Mouse (Mus musculus) embryonic stem cell, embryonic (primary cell): ENCODE measurements around the gene Tex14.
"Not testable (repeated sequence)": the region's sequence is repeated elsewhere in the genome, so short reads cannot be mapped to it uniquely, and the experiment has no call there.

Experiments used
- CTCF ChIA-PET, 4 experiments: fragments of 300-600 bp in 2 of 4; fragments of 350-600 bp in 2 of 4; sonication (Branson Sonifier 250); formaldehyde crosslinking; loops; one replicate each; lab custom pipeline; 2022; ENCODE audit warnings: inconsistent platforms in 2 of 4; lab: Charles Lee
- POLR2A ChIA-PET, 4 experiments: fragments of 300-600 bp in 2 of 4; fragments of 350-600 bp in 2 of 4; sonication (Branson Sonifier 250); formaldehyde crosslinking; loops; one replicate each; lab custom pipeline; 2022; ENCODE audit warnings: antibody characterized with exemption in 4 of 4, inconsistent platforms in 1 of 4; lab: Charles Lee

The Tex14 gene

GRCm38 (mm10) chr11:87420861-87421260 is 16.0 kb downstream of the Tex14 start:
- CTCF ChIA-PET, result no interaction called here
- POLR2A ChIA-PET, result interaction anchor here in 3 of 4 experiments (0.6 to 4.9 kb wide), 25 partner anchors 9 to 328 kb away, joined by 3 to 167 read pairs (median 5); partner anchors contain the start of genes Tex14 (in 2 of the 3), Prr11 (in 1 of the 3), Rad51c (in 1 of the 3) and Ska2 (in 1 of the 3)

- POLR2A ChIA-PET, result interaction anchor here in 3 of 4 experiments (0.6 to 4.9 kb wide), 33 partner anchors 9 to 521 kb away, joined by 3 to 167 read pairs (median 4); partner anchors contain the start of genes Tex14 (in 3 of the 3), Rad51c (in 2 of the 3), Ppm1e (in 1 of the 3) and Prr11 (in 1 of the 3)
- CTCF ChIA-PET, result no interaction called here
Observed at GRCm38 (mm10) chr11:87421760-87422201, 16.9 kb downstream of the Tex14 start.

GRCm38 (mm10) chr11:87422511-87423340 is 17.9 kb downstream of the Tex14 start:
- POLR2A ChIA-PET, result interaction anchor here (0.5 to 9.9 kb wide), 125 partner anchors 9 to 1582 kb away, joined by 3 to 493 read pairs (median 4); partner anchors contain the start of genes Rad51c (in 4 of the 4), Tex14 (in 4 of the 4), Mtmr4 (in 3 of the 4) and Prr11 (in 3 of the 4)
- CTCF ChIA-PET, result interaction anchor here in 1 of 4 experiments (0.6 kb wide), 2 partner anchors 348 to 1296 kb away, joined by 3 to 4 read pairs; partner anchors contain the start of gene Msi2

- ChIA-PET CTCF (interaction anchor here in 1 of 4 experiments (0.6 kb wide), 2 partner anchors 347 to 1294 kb away, joined by 3 to 4 read pairs; partner anchors contain the start of gene Msi2), POLR2A (interaction anchor here (0.6 to 9.9 kb wide), 126 partner anchors 9 to 1581 kb away, joined by 3 to 493 read pairs (median 4); partner anchors contain the start of genes Rad51c (in 4 of the 4), Tex14 (in 4 of the 4), Mtmr4 (in 3 of the 4) and Prr11 (in 3 of the 4))
Observed at GRCm38 (mm10) chr11:87423551-87424325, 18.9 kb downstream of the Tex14 start.

DNA sequence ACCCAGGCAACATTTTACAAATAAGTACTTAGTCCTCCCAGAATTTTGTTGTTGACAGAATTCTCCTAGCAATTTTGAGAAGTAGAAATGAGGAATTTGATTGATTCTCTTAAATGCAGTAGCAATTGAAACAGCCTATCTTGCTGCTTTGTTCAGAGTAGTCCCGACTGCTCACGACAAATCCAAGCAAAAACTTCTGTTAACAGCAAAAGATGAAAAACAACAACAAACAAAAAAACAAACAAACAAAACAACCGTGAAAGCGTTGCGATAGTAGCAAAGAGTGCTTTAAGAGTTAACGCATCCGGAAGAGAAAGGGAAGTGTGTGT is 21.2 kb downstream of the Tex14 start:
- POLR2A ChIA-PET, result interaction anchor here (0.5 to 9.9 kb wide), 142 partner anchors 8 to 1930 kb away, joined by 3 to 493 read pairs (median 4); partner anchors contain the start of genes Rad51c (in 3 of the 4), Tex14 (in 3 of the 4), Prr11 (in 2 of the 4) and Ska2 (in 2 of the 4)
- CTCF ChIA-PET, result interaction anchor here in 3 of 4 experiments (0.6 kb wide), 3 partner anchors 20 to 235 kb away, joined by 3 to 10 read pairs (median 5); no protein-coding TSS in a partner anchor

DNA sequence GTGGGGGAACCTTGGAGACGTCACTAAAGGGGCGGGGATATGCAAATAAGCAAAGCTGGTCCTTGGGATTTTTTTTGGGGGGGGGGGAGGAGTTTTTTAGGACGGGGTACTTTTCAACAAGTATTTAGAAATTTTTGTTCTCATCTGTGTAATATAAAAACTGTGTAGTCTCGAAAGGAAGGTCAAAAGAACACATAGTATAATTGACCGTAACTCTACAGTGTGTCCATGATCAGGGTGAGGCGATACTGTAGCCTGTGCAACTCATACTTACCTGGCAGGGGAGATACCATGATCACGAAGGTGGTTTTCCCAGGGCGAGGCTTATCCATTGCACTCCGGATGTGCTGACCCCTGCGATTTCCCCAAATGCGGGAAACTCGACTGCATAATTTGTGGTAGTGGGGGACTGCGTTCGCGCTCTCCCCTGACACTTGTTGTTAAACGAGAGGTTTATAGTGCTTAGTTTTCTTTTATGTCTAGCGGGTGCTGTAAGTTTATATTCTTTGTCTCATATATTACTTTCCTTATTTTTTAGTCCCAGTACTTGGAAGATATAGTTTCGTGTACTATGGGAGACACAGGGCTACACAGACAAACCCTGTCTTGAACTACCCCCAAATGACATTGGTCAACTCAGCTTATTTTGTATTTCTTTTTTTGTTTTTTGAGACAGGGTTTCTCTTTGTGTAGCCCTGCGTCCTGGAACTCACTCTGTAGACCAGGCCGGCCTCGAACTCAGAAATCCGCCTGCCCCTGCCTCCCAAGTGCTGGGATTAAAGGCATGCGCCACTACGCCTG is 21.8 kb downstream of the Tex14 start:
- ChIA-PET POLR2A (interaction anchor here (0.5 to 9.9 kb wide), 146 partner anchors 8 to 1931 kb away, joined by 3 to 493 read pairs (median 4); partner anchors contain the start of genes Rad51c (in 3 of the 4), Tex14 (in 3 of the 4), Prr11 (in 2 of the 4) and Ska2 (in 2 of the 4)), CTCF (interaction anchor here in 3 of 4 experiments (0.6 kb wide), 3 partner anchors 20 to 235 kb away, joined by 3 to 10 read pairs (median 5); no protein-coding TSS in a partner anchor)

DNA sequence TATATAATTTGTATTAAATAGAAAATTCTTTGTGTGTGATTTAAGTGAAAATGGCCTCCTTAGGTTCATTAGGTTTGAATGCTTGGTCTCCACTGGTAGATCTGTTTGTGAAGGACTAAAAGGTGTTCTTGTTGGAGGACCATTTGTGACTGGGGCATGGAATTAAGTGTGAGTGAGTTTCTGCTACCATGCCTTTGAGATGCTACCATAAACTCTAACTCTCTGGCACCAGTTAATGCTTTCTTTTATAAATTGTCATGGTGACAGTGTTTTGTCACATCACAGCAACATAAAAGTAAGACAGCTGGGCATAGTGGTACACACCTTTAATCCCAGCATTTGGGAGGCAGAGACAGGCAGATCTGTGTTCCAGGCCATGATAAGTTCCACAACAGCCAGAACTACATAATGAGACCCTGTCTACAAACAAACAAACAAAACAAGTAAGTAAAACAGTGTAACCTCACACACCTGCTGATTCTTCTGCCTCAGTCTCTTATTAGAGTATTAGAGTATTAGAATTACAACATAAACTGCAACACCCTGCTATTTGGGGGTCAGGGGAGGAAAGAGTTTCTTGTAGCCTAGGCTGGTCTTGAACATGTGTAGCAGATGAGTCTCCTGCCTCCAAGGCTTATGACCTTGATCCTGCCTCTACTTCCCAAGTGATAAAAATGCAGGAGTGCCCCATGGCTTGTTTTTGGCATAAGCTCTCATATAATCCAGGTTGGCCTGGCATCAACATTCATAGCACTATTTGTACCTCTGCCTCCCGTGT is 22.6 kb downstream of the Tex14 start:
- ChIA-PET CTCF (interaction anchor here in 2 of 4 experiments (1.7 to 1.8 kb wide), 2 partner anchors 18 to 104 kb away, joined by 4 to 5 read pairs; no protein-coding TSS in a partner anchor), POLR2A (interaction anchor here (0.8 to 9.9 kb wide), 32 partner anchors 7 to 293 kb away, joined by 3 to 493 read pairs (median 12); partner anchors contain the start of genes Rad51c (in 3 of the 4) and Tex14 (in 3 of the 4))

GRCm38 (mm10) chr11:87428051-87428673 is 23.3 kb downstream of the Tex14 start:
- ChIA-PET CTCF (interaction anchor here in 2 of 4 experiments (0.5 to 1.8 kb wide), 3 partner anchors 17 to 103 kb away, joined by 4 to 7 read pairs (median 5); no protein-coding TSS in a partner anchor), POLR2A (interaction anchor here (0.5 to 9.9 kb wide), 34 partner anchors 8 to 1439 kb away, joined by 3 to 493 read pairs (median 6); partner anchors contain the start of genes Rad51c (in 3 of the 4), Tex14 (in 3 of the 4) and Mtmr4 (in 1 of the 4))

GRCm38 (mm10) chr11:87429363-87429762 is 24.5 kb downstream of the Tex14 start:
- ChIA-PET CTCF (interaction anchor here in 3 of 4 experiments (0.6 to 1.8 kb wide), 10 partner anchors 16 to 1031 kb away, joined by 3 to 12 read pairs (median 4); no protein-coding TSS in a partner anchor), POLR2A (interaction anchor here (0.6 to 9.9 kb wide), 21 partner anchors 8 to 1202 kb away, joined by 3 to 493 read pairs (median 12); partner anchors contain the start of genes Rad51c (in 2 of the 4) and Tex14 (in 2 of the 4))

- POLR2A ChIA-PET, result interaction anchor here (0.7 to 9.9 kb wide), 19 partner anchors 8 to 321 kb away, joined by 3 to 493 read pairs (median 12); partner anchors contain the start of genes Rad51c (in 2 of the 4), Tex14 (in 2 of the 4) and Ska2 (in 1 of the 4)
- CTCF ChIA-PET, result interaction anchor here in 1 of 4 experiments (1.5 kb wide), 1 partner anchor 102 kb away, joined by 3 read pairs; no protein-coding TSS in a partner anchor
Observed at GRCm38 (mm10) chr11:87430374-87430773, 25.5 kb downstream of the Tex14 start.

DNA sequence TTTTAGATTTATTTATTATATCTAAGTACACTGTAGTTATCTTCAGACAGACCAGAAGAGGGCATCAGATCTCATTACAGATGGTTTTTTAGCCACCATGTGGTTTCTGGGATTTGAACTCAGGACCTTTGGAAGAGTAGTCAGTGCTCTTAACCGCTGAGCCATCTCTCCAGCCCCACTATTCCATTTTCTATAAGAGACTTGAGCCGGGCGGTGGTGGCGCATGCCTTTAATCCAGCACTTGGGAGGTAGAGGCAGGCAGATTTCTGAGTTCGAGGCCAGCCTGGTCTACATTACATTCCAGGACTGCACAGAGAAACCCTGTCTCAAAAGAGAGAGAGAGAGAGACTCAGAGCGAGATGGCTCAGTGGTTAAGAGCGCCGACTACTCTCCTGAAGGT is 26.9 kb downstream of the Tex14 start:
- CTCF ChIA-PET, result not testable (repeated sequence)
- POLR2A ChIA-PET, result interaction anchor here in 3 of 4 experiments (2.4 to 9.9 kb wide), 6 partner anchors 8 to 25 kb away, joined by 15 to 168 read pairs (median 34); partner anchors contain the start of genes Rad51c (in 1 of the 3) and Tex14 (in 1 of the 3)

GRCm38 (mm10) chr11:87432447-87432846 is 27.6 kb downstream of the Tex14 start:
- CTCF ChIA-PET, result interaction anchor here in 1 of 4 experiments (0.6 kb wide), 1 partner anchor 1103 kb away, joined by 4 read pairs; no protein-coding TSS in a partner anchor
- POLR2A ChIA-PET, result interaction anchor here in 3 of 4 experiments (0.6 to 3.8 kb wide), 12 partner anchors 9 to 416 kb away, joined by 3 to 49 read pairs (median 10); no protein-coding TSS in a partner anchor

GRCm38 (mm10) chr11:87432933-87433669 is 28.2 kb downstream of the Tex14 start:
- CTCF ChIA-PET, result interaction anchor here in 1 of 4 experiments (0.6 to 1.2 kb wide), 2 partner anchors 12 to 1102 kb away, joined by 3 to 4 read pairs; no protein-coding TSS in a partner anchor
- POLR2A ChIA-PET, result interaction anchor here (0.6 to 3.8 kb wide), 28 partner anchors 7 to 415 kb away, joined by 3 to 49 read pairs (median 6); partner anchors contain the start of gene Hsf5 (in 1 of the 4)

- POLR2A ChIA-PET, result interaction anchor here in 3 of 4 experiments (0.6 to 6.2 kb wide), 11 partner anchors 7 to 35 kb away, joined by 3 to 74 read pairs (median 9); no protein-coding TSS in a partner anchor
- CTCF ChIA-PET, result not testable (repeated sequence)
Observed at GRCm38 (mm10) chr11:87435107-87435506, 30.2 kb downstream of the Tex14 start.
